16 mouse cellular contexts compared by ENCODE assay signal in the genomic region with DNA sequence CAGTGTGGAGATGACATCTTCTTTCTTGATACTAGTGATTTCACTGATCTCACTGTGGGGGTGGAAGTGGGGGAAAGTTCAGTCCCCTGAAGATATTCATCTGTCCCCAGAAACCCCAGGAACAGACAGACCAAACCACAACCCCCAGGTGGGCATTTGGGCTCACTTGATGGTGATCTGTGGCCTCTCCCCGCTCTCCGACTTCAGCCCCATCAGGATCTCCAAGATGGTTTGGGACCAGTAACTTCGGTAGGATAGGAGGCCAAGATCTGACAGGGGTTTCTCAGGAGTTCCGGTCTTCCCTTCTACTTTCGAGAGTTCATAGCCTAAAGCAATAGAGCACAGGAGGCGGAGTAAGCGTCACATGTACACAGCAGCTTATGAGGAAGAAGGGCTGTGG. TPM values are rescaled to one million over a fixed set of nuclear protein-coding genes. Genes with fewer than 3 reads are reported as not detected.
DNase-seq lines count a peak whose midpoint lies in the region; ATAC-seq and TF ChIP-seq lines count a peak whose summit lies in the region.
"Had no signal": no experiment of that assay in that cellular context is flagged by ENCODE, and none has a peak within 500 bp of the region (broad histone marks: within the 10 kb centered on the region; RNA-seq: fewer than 3 reads in every experiment).

No protein-coding gene starts in this region.

- no peak for ATAC-seq in erythroblast, adult 5-6 weeks (replicated peaks; ENCODE audit: low FRiP score, poor library complexity, severe bottlenecking)
- ATAC-seq in hindbrain, embryonic 12.5 days (ENCODE audit: low FRiP score), result no peak
- ATAC-seq in hindbrain, embryonic 16.5 days, result no peak
- ATAC-seq in G1E (ENCODE audit: extremely low read depth, insufficient number of reproducible peaks, low FRiP score, poor library complexity, severe bottlenecking), result no peak
- ATAC-seq in limb, embryonic 13.5 days (ENCODE audit: low FRiP score, low read depth), result no peak
- no peak for ATAC-seq in kidney, embryonic 15.5 days (replicated peaks; ENCODE audit: low FRiP score)
- ATAC-seq: intestine, postnatal 0 days had no signal

- 88% methylated on average over 7 of the region's 7 CpGs for WGBS in hindbrain, embryonic 12.5 days
- 95% methylated on average over 7 of the region's 7 CpGs for WGBS in hindbrain, embryonic 16.5 days
- 90% methylated on average over 7 of the region's 7 CpGs for WGBS in limb, embryonic 13.5 days
- 91% methylated on average over 7 of the region's 7 CpGs for WGBS in kidney, embryonic 15.5 days

- no peaks in the 10 kb centered on the region for H3K9me3 ChIP-seq in erythroblast, embryonic 14.5 days (ENCODE audit: control insufficient read depth, low read length)
- no peaks in the 10 kb centered on the region for H3K9me3 ChIP-seq in hindbrain, embryonic 12.5 days (replicated peaks)
- H3K9me3 ChIP-seq in hindbrain, embryonic 16.5 days (ENCODE audit: control insufficient read depth, low read length), result no peaks in the 10 kb centered on the region
- H3K9me3 ChIP-seq in G1E (replicated peaks), result no peaks in the 10 kb centered on the region
- H3K9me3 ChIP-seq in limb, embryonic 13.5 days, result no peaks in the 10 kb centered on the region
- H3K9me3 ChIP-seq in kidney, embryonic 15.5 days (replicated peaks), result no peaks in the 10 kb centered on the region
- H3K9me3 ChIP-seq: limb, embryonic 15.5 days had no signal

- TF ChIP-seq CTCF in G1E (IDR thresholded peaks at IDR 0.05; ENCODE audit: low read depth, low read length), result no peak

- H3K36me3 ChIP-seq in erythroblast, embryonic 14.5 days (ENCODE audit: control insufficient read depth), result peaks cover 67% of the 10 kb centered on the region
- peaks cover 57% of the 10 kb centered on the region for H3K36me3 ChIP-seq in hindbrain, embryonic 12.5 days
- H3K36me3 ChIP-seq in hindbrain, embryonic 16.5 days (ENCODE audit: control insufficient read depth, insufficient read depth, low read length), result peaks cover 37% of the 10 kb centered on the region
- peaks cover 67% of the 10 kb centered on the region for H3K36me3 ChIP-seq in G1E (replicated peaks)
- peaks cover 60% of the 10 kb centered on the region for H3K36me3 ChIP-seq in limb, embryonic 13.5 days
- H3K36me3 ChIP-seq in kidney, embryonic 15.5 days, result peaks cover 60% of the 10 kb centered on the region

- H3K4me3 ChIP-seq in erythroblast, embryonic 14.5 days (replicated peaks), result peak overlapping the region; percentile 100
- H3K4me3 ChIP-seq in hindbrain, embryonic 12.5 days, result no peak overlapping the region
- no peak overlapping the region for H3K4me3 ChIP-seq in hindbrain, embryonic 16.5 days (ENCODE audit: low read length)
- H3K4me3 ChIP-seq in G1E (ENCODE audit: low read depth, low read length), result peak overlapping the region; percentile 9; the same call in 1 of the 2 replicates
- H3K4me3 ChIP-seq in limb, embryonic 13.5 days, result 0 out of 2 replicates have a peak overlapping the region, but pooled peaks have one; percentile 64
- H3K4me3 ChIP-seq in kidney, embryonic 15.5 days (replicated peaks), result no peak overlapping the region

- DNase-seq in G1E (ENCODE audit: low spot score), result no peak
- no peak for DNase-seq in adrenal gland, postnatal 25 days
- DNase-seq: adrenal gland, adult 8-10 months; kidney, postnatal 4 days; layer of hippocampus, postnatal 36 days; midbrain, embryonic 14.5 days; thymus, postnatal 4 days had no signal

- H3K4me1 ChIP-seq in erythroblast, embryonic 14.5 days (ENCODE audit: control insufficient read depth), result peaks cover 53% of the 10 kb centered on the region
- peaks cover 31% of the 10 kb centered on the region for H3K4me1 ChIP-seq in hindbrain, embryonic 12.5 days
- peaks cover 15% of the 10 kb centered on the region for H3K4me1 ChIP-seq in hindbrain, embryonic 16.5 days (ENCODE audit: control insufficient read depth, insufficient read depth, low read depth, low read length)
- H3K4me1 ChIP-seq in G1E (ENCODE audit: insufficient read depth, low read depth, low read length), result peaks cover 66% of the 10 kb centered on the region
- H3K4me1 ChIP-seq in limb, embryonic 13.5 days, result peaks cover 23% of the 10 kb centered on the region
- peaks cover 23% of the 10 kb centered on the region for H3K4me1 ChIP-seq in kidney, embryonic 15.5 days

- H3K9ac ChIP-seq in hindbrain, embryonic 12.5 days, result no peak overlapping the region
- H3K9ac ChIP-seq in hindbrain, embryonic 16.5 days (ENCODE audit: low read depth, low read length), result no peak overlapping the region
- no peak overlapping the region for H3K9ac ChIP-seq in limb, embryonic 13.5 days
- H3K9ac ChIP-seq in kidney, embryonic 15.5 days, result no peak overlapping the region
- H3K9ac ChIP-seq: limb, embryonic 15.5 days had no signal

- no peak overlapping the region for H3K27ac ChIP-seq in hindbrain, embryonic 12.5 days
- no peak overlapping the region for H3K27ac ChIP-seq in hindbrain, embryonic 16.5 days (ENCODE audit: low read depth, low read length)
- H3K27ac ChIP-seq in limb, embryonic 13.5 days, result no peak overlapping the region
- H3K27ac ChIP-seq in kidney, embryonic 15.5 days, result no peak overlapping the region
- H3K27ac ChIP-seq: limb, embryonic 15.5 days had no signal

- H3K4me2 ChIP-seq in hindbrain, embryonic 12.5 days (replicated peaks), result 0 out of 2 replicates have a peak overlapping the region, but pooled peaks have one; percentile 13
- H3K4me2 ChIP-seq in hindbrain, embryonic 16.5 days (ENCODE audit: low read length), result no peak overlapping the region
- peak overlapping the region; percentile 77 for H3K4me2 ChIP-seq in limb, embryonic 13.5 days (replicated peaks)
- H3K4me2 ChIP-seq in kidney, embryonic 15.5 days, result no peak overlapping the region

- no peaks in the 10 kb centered on the region for H3K27me3 ChIP-seq in erythroblast, embryonic 14.5 days (ENCODE audit: control insufficient read depth)
- H3K27me3 ChIP-seq in hindbrain, embryonic 12.5 days, result no peaks in the 10 kb centered on the region
- no peaks in the 10 kb centered on the region for H3K27me3 ChIP-seq in hindbrain, embryonic 16.5 days (replicated peaks; ENCODE audit: control insufficient read depth, insufficient read depth, low read length)
- no peaks in the 10 kb centered on the region for H3K27me3 ChIP-seq in G1E (ENCODE audit: insufficient read depth, low read length)
- no peaks in the 10 kb centered on the region for H3K27me3 ChIP-seq in limb, embryonic 13.5 days
- H3K27me3 ChIP-seq in kidney, embryonic 15.5 days, result no peaks in the 10 kb centered on the region
- H3K27me3 ChIP-seq: limb, embryonic 15.5 days had no signal

RNA-seq across cellular contexts. Expression of gene Rnaseh2c, which starts 2.0 kb away (rescaled TPM):
- 82.8 and 90.8 TPM in 2 replicates for polyA plus RNA-seq in erythroblast, embryonic 14.5 days (2012)
- 14.4 and 52.2 TPM in 2 replicates for total RNA-seq in erythroblast, adult 5-6 weeks (2015; ENCODE audit: low replicate concordance)
- total RNA-seq in erythroblast, adult 5-6 weeks (2017; ENCODE audit: low replicate concordance), result 19.3 and 79.3 TPM in 2 replicates
- 114 and 126 TPM in 2 replicates for polyA plus RNA-seq in hindbrain, embryonic 12.5 days (2016; fragmentation: Nextera tagmentation; extraction: Ambion mirVana)
- polyA plus RNA-seq in hindbrain, embryonic 16.5 days (2015; fragmentation: Nextera tagmentation; extraction: Ambion mirVana), result 62.0 and 75.4 TPM in 2 replicates
- total RNA-seq in G1E (2014; fragmentation: Nextera tagmentation) (19.7 and 30.8 TPM in 2 replicates), G1E (2017) (75.5 and 103 TPM in 2 replicates)
- polyA plus RNA-seq in G1E (2012), result 277 and 315 TPM in 2 replicates
- polyA plus RNA-seq in limb, embryonic 13.5 days (2015; fragmentation: Nextera tagmentation; extraction: Ambion mirVana), result 143 and 144 TPM in 2 replicates
- 158 and 163 TPM in 2 replicates for polyA plus RNA-seq in kidney, embryonic 15.5 days (2015; fragmentation: Nextera tagmentation; extraction: Ambion mirVana)
- 97.8 and 144 TPM in 2 replicates for total RNA-seq in adrenal gland, postnatal 25 days (2021)

RNA-seq across cellular contexts. Expression of gene Kat5, which starts 6.4 kb away (rescaled TPM):
- 6.0 and 7.0 TPM in 2 replicates for polyA plus RNA-seq in erythroblast, embryonic 14.5 days (2012)
- 8.2 and 11.3 TPM in 2 replicates for total RNA-seq in erythroblast, adult 5-6 weeks (2015; ENCODE audit: low replicate concordance)
- 22.0 and 28.9 TPM in 2 replicates for total RNA-seq in erythroblast, adult 5-6 weeks (2017; ENCODE audit: low replicate concordance)
- 73.2 and 76.5 TPM in 2 replicates for polyA plus RNA-seq in hindbrain, embryonic 12.5 days (2016; fragmentation: Nextera tagmentation; extraction: Ambion mirVana)
- 63.3 and 70.6 TPM in 2 replicates for polyA plus RNA-seq in hindbrain, embryonic 16.5 days (2015; fragmentation: Nextera tagmentation; extraction: Ambion mirVana)
- total RNA-seq in G1E (2014; fragmentation: Nextera tagmentation) (40.1 and 43.0 TPM in 2 replicates), G1E (2017) (100 and 106 TPM in 2 replicates)
- 81.9 and 86.0 TPM in 2 replicates for polyA plus RNA-seq in G1E (2012)
- polyA plus RNA-seq in limb, embryonic 13.5 days (2015; fragmentation: Nextera tagmentation; extraction: Ambion mirVana), result 61.5 and 62.7 TPM in 2 replicates
- polyA plus RNA-seq in kidney, embryonic 15.5 days (2015; fragmentation: Nextera tagmentation; extraction: Ambion mirVana), result 53.5 and 58.8 TPM in 2 replicates
- total RNA-seq in adrenal gland, postnatal 25 days (2021), result 74.6 and 86.3 TPM in 2 replicates

RNA-seq across cellular contexts. Expression of gene Rela, which starts 33.6 kb away (rescaled TPM):
- 4.1 and 6.0 TPM in 2 replicates for polyA plus RNA-seq in erythroblast, embryonic 14.5 days (2012)
- 13.1 and 25.1 TPM in 2 replicates for total RNA-seq in erythroblast, adult 5-6 weeks (2015; ENCODE audit: low replicate concordance)
- total RNA-seq in erythroblast, adult 5-6 weeks (2017; ENCODE audit: low replicate concordance), result 15.5 and 22.0 TPM in 2 replicates
- polyA plus RNA-seq in hindbrain, embryonic 12.5 days (2016; fragmentation: Nextera tagmentation; extraction: Ambion mirVana), result 38.4 and 41.5 TPM in 2 replicates
- polyA plus RNA-seq in hindbrain, embryonic 16.5 days (2015; fragmentation: Nextera tagmentation; extraction: Ambion mirVana), result 35.7 and 38.7 TPM in 2 replicates
- total RNA-seq in G1E (2014; fragmentation: Nextera tagmentation) (43.2 and 60.7 TPM in 2 replicates), G1E (2017) (33.0 and 37.9 TPM in 2 replicates)
- 77.0 and 108 TPM in 2 replicates for polyA plus RNA-seq in G1E (2012)
- 47.6 and 48.5 TPM in 2 replicates for polyA plus RNA-seq in limb, embryonic 13.5 days (2015; fragmentation: Nextera tagmentation; extraction: Ambion mirVana)
- polyA plus RNA-seq in kidney, embryonic 15.5 days (2015; fragmentation: Nextera tagmentation; extraction: Ambion mirVana), result 47.3 and 52.4 TPM in 2 replicates
- 96.3 and 101 TPM in 2 replicates for total RNA-seq in adrenal gland, postnatal 25 days (2021)

RNA-seq across cellular contexts. Expression of gene Ap5b1, which starts 35.8 kb away (rescaled TPM):
- 0.19 and 0.20 TPM in 2 replicates for polyA plus RNA-seq in erythroblast, embryonic 14.5 days (2012)
- 2.9 and 5.2 TPM in 2 replicates for total RNA-seq in erythroblast, adult 5-6 weeks (2015; ENCODE audit: low replicate concordance)
- total RNA-seq in erythroblast, adult 5-6 weeks (2017; ENCODE audit: low replicate concordance), result 1.8 and 4.7 TPM in 2 replicates
- 2.6 and 3.2 TPM in 2 replicates for polyA plus RNA-seq in hindbrain, embryonic 12.5 days (2016; fragmentation: Nextera tagmentation; extraction: Ambion mirVana)
- 3.4 and 3.5 TPM in 2 replicates for polyA plus RNA-seq in hindbrain, embryonic 16.5 days (2015; fragmentation: Nextera tagmentation; extraction: Ambion mirVana)
- 8.5 and 11.0 TPM in 2 replicates for total RNA-seq in G1E (2014; fragmentation: Nextera tagmentation)
- 5.5 and 6.5 TPM in 2 replicates for total RNA-seq in G1E (2017)
- polyA plus RNA-seq in G1E (2012), result 15.5 and 16.4 TPM in 2 replicates
- 2.3 and 2.7 TPM in 2 replicates for polyA plus RNA-seq in limb, embryonic 13.5 days (2015; fragmentation: Nextera tagmentation; extraction: Ambion mirVana)
- polyA plus RNA-seq in kidney, embryonic 15.5 days (2015; fragmentation: Nextera tagmentation; extraction: Ambion mirVana), result 9.7 and 10.8 TPM in 2 replicates
- 13.1 and 16.4 TPM in 2 replicates for total RNA-seq in adrenal gland, postnatal 25 days (2021)

RNA-seq across cellular contexts. Expression of gene Ovol1, which starts 43.2 kb away (rescaled TPM):
- 0.01 TPM in 2 replicates for polyA plus RNA-seq in erythroblast, embryonic 14.5 days (2012)
- not detected in 2 replicates for total RNA-seq in erythroblast, adult 5-6 weeks (2015; ENCODE audit: low replicate concordance)
- not detected in 2 replicates for total RNA-seq in erythroblast, adult 5-6 weeks (2017; ENCODE audit: low replicate concordance)
- polyA plus RNA-seq in hindbrain, embryonic 12.5 days (2016; fragmentation: Nextera tagmentation; extraction: Ambion mirVana), result 0.18 and 0.19 TPM in 2 replicates
- 0.11 and 0.20 TPM in 2 replicates for polyA plus RNA-seq in hindbrain, embryonic 16.5 days (2015; fragmentation: Nextera tagmentation; extraction: Ambion mirVana)
- total RNA-seq in G1E (2014; fragmentation: Nextera tagmentation) (not detected in 2 replicates), G1E (2017) (0.05 and 0.06 TPM in 2 replicates)
- not detected in 2 replicates for polyA plus RNA-seq in G1E (2012)
- 1.7 and 3.0 TPM in 2 replicates for polyA plus RNA-seq in limb, embryonic 13.5 days (2015; fragmentation: Nextera tagmentation; extraction: Ambion mirVana)
- 11.3 and 12.0 TPM in 2 replicates for polyA plus RNA-seq in kidney, embryonic 15.5 days (2015; fragmentation: Nextera tagmentation; extraction: Ambion mirVana)
- total RNA-seq in adrenal gland, postnatal 25 days (2021), result not detected in 2 replicates
- total RNA-seq: adrenal gland, adult 8-10 months; heart, postnatal 25 days; layer of hippocampus, postnatal 36 days had no signal
- polyA plus RNA-seq: midbrain, embryonic 14.5 days had no signal

Comparison
In these comparisons a context has a peak if more than half of its experiments do, and no peak if none do; other contexts are left out.
1. H3K4me2 ChIP-seq: peak in hindbrain, embryonic 12.5 days (single experiment) and limb, embryonic 13.5 days (single experiment); none in hindbrain, embryonic 16.5 days (single experiment) and kidney, embryonic 15.5 days (single experiment).
2. H3K4me3 ChIP-seq: peak in erythroblast, embryonic 14.5 days (single experiment), G1E (single experiment) and limb, embryonic 13.5 days (single experiment); none in hindbrain, embryonic 12.5 days (single experiment), hindbrain, embryonic 16.5 days (single experiment) and kidney, embryonic 15.5 days (single experiment).